Mouse (Mus musculus) spleen, adult 2 months (tissue): ENCODE measurements at regions not wholly inside any gene's neighbourhood (a gene's known extent, or its start where the extent isn't known, plus 50 kb on each side); places are given as distances from the start of the nearest gene placed in this dataset.

ENCODE experiments used
- DNase-seq, 2 experiments: peaks; one replicate each; pipeline versions ENCODE4 v3.0.0 to v3.0.0-alpha.2; 2012 to 2021; ENCODE audit warnings: low spot score in 2 of 2, low read depth in 1 of 2
- H3K27ac ChIP-seq: fragments of 200-500 bp; 2 replicates; pipeline ENCODE4 v1.5.1; 2012; ENCODE audit warnings: low read length, inconsistent platforms; ENCODE audit not compliant: insufficient read depth
- H3K27me3 ChIP-seq: fragments of 200-500 bp; 2 replicates; pipeline ENCODE4 v1.6.1; 2012; ENCODE audit warnings: mild to moderate bottlenecking, moderate library complexity, low read length, inconsistent platforms; ENCODE audit not compliant: control insufficient read depth, insufficient read depth
- H3K36me3 ChIP-seq: fragments of 200-500 bp; 2 replicates; pipeline ENCODE4 v1.6.1; 2012; ENCODE audit warnings: mild to moderate bottlenecking, low read length, inconsistent platforms; ENCODE audit not compliant: control insufficient read depth, insufficient read depth
- H3K4me1 ChIP-seq: fragments of 200-500 bp; 2 replicates; pipeline ENCODE4 v1.6.1; 2011; ENCODE audit warnings: inconsistent platforms; ENCODE audit not compliant: control insufficient read depth, insufficient read depth, insufficient read length
- H3K4me3 ChIP-seq: fragments of 200-500 bp; 2 replicates; pipeline ENCODE4 v1.5.1; 2011; ENCODE audit warnings: mild to moderate bottlenecking, inconsistent platforms; ENCODE audit not compliant: insufficient read depth, insufficient read length; ENCODE audit errors: extremely low read depth
- CTCF ChIP-seq: fragments of 200-500 bp; IDR thresholded peaks from 2 replicates; pipeline ENCODE4 v1.5.1; 2011; ENCODE audit warnings: mild to moderate bottlenecking, inconsistent platforms; ENCODE audit not compliant: insufficient read depth, insufficient read length, insufficient replicate concordance; ENCODE audit errors: extremely low read depth
- POLR2A ChIP-seq: fragments of 200-500 bp; IDR thresholded peaks from 2 replicates; pipeline ENCODE4 v1.6.1; 2011; ENCODE audit warnings: low read depth, low read length, inconsistent platforms
- WGBS: fragments of 180-500 bp; shearing (Covaris S2); methylation state at CpG from one replicate; pipeline ENCODE4 v1.1.7; 2018; 5-methylcytosine and 5-hydroxymethylcytosine counted together

- H3K4me1 ChIP-seq = no peaks in the 10 kb centered on the region
- H3K4me3 ChIP-seq = no peak overlapping the region
- DNase-seq = no peak
- WGBS = 40% methylated on average over 10 of the region's 10 CpGs
- no peaks in the 10 kb centered on the region for H3K27me3 ChIP-seq
- H3K36me3 ChIP-seq = no peaks in the 10 kb centered on the region
- TF ChIP-seq POLR2A (no peak), CTCF (no peak)
- H3K27ac ChIP-seq = no peak overlapping the region
Measured at GRCm38 (mm10) chr9:122525621-122526055, 174.2 kb downstream of the Abhd5 start.

GRCm38 (mm10) chr9:122528267-122528666, 176.9 kb downstream of the Abhd5 start:
- DNase-seq = no peak
- no peak overlapping the region for H3K27ac ChIP-seq
- 86% methylated on average over 6 of the region's 6 CpGs for WGBS
- H3K4me1 ChIP-seq = no peaks in the 10 kb centered on the region
- no peaks in the 10 kb centered on the region for H3K27me3 ChIP-seq
- no peak for TF ChIP-seq POLR2A
- no peak for TF ChIP-seq CTCF
- no peaks in the 10 kb centered on the region for H3K36me3 ChIP-seq
- no peak overlapping the region for H3K4me3 ChIP-seq

- Histone ChIP-seq H3K4me1 (no peaks in the 10 kb centered on the region), H3K4me3 (no peak overlapping the region), H3K27ac (no peak overlapping the region), H3K36me3 (no peaks in the 10 kb centered on the region), H3K27me3 (no peaks in the 10 kb centered on the region)
- TF ChIP-seq CTCF (no peak), POLR2A (no peak)
- DNase-seq = no peak
Measured at GRCm38 (mm10) chr9:122529721-122530120, 178.3 kb downstream of the Abhd5 start.

GRCm38 (mm10) chr9:122531806-122532205, 180.4 kb downstream of the Abhd5 start:
- Histone ChIP-seq H3K4me1 (no peaks in the 10 kb centered on the region), H3K36me3 (no peaks in the 10 kb centered on the region), H3K27me3 (no peaks in the 10 kb centered on the region), H3K4me3 (no peak overlapping the region), H3K27ac (no peak overlapping the region)
- WGBS = 79% methylated on average over 2 of the region's 2 CpGs
- no peak for TF ChIP-seq CTCF
- TF ChIP-seq POLR2A = no peak
- DNase-seq = no peak

GRCm38 (mm10) chr9:122534121-122534814, 182.9 kb downstream of the Abhd5 start:
- DNase-seq = no peak
- Histone ChIP-seq H3K27ac (no peak overlapping the region), H3K4me3 (no peak overlapping the region), H3K4me1 (no peaks in the 10 kb centered on the region), H3K27me3 (no peaks in the 10 kb centered on the region), H3K36me3 (no peaks in the 10 kb centered on the region)
- WGBS = 57% methylated on average over 15 of the region's 15 CpGs
- TF ChIP-seq CTCF = no peak
- no peak for TF ChIP-seq POLR2A

GRCm38 (mm10) chr9:122534965-122535364, 183.6 kb downstream of the Abhd5 start:
- Histone ChIP-seq H3K27me3 (no peaks in the 10 kb centered on the region), H3K4me3 (no peak overlapping the region), H3K36me3 (no peaks in the 10 kb centered on the region), H3K4me1 (no peaks in the 10 kb centered on the region), H3K27ac (no peak overlapping the region)
- TF ChIP-seq CTCF = no peak
- no peak for TF ChIP-seq POLR2A
- DNase-seq = no peak
- 75% methylated on average over 2 of the region's 2 CpGs for WGBS

GRCm38 (mm10) chr9:122540091-122540490, 188.7 kb downstream of the Abhd5 start:
- DNase-seq = no peak
- TF ChIP-seq POLR2A = no peak
- TF ChIP-seq CTCF = no peak
- no peak overlapping the region for H3K27ac ChIP-seq
- H3K27me3 ChIP-seq = no peaks in the 10 kb centered on the region
- no peak overlapping the region for H3K4me3 ChIP-seq
- WGBS = 37% methylated on average over 3 of the region's 3 CpGs
- H3K4me1 ChIP-seq = no peaks in the 10 kb centered on the region
- no peaks in the 10 kb centered on the region for H3K36me3 ChIP-seq
